In genomic region chr4:152178916-152179705, GRCm38 (mm10) we compare ENCODE assay signal across 8 mouse cellular contexts. TPM values are rescaled to one million over a fixed set of nuclear protein-coding genes. Genes with fewer than 3 reads are reported as not detected.
A peak's percentile ranks its signal among the peaks of the same experiment; 100 is the strongest.
DNase-seq lines count a peak whose midpoint lies in the region; ATAC-seq and TF ChIP-seq lines count a peak whose summit lies in the region.

No protein-coding gene starts in this region.

- WGBS in heart, postnatal 0 days = 40% methylated on average over 16 of the region's 16 CpGs
- 24% methylated on average over 16 of the region's 16 CpGs for WGBS in forebrain, embryonic 13.5 days
- WGBS in liver, embryonic 16.5 days (ENCODE audit: insufficient replicate concordance) = 10% methylated on average over 16 of the region's 16 CpGs

- H3K4me1 ChIP-seq in heart, postnatal 0 days (ENCODE audit: control insufficient read depth, insufficient read depth) = peaks cover 14% of the 10 kb centered on the region
- H3K4me1 ChIP-seq in MEL (ENCODE audit: control insufficient read depth in 1 of 2, insufficient read depth in 2 of 2, low read length in 2 of 2) = peaks cover 6 to 31% of the 10 kb centered on the region in 2 experiments
- peaks cover 14% of the 10 kb centered on the region for H3K4me1 ChIP-seq in forebrain, embryonic 13.5 days
- H3K4me1 ChIP-seq in liver, embryonic 16.5 days (ENCODE audit: control insufficient read depth, low read depth, low read length) = peaks cover 22% of the 10 kb centered on the region

- H3K79me2 ChIP-seq in MEL (ENCODE audit: control insufficient read depth, insufficient read depth, low read length, poor library complexity) = peaks cover 51% of the 10 kb centered on the region

- no peak for DNase-seq in heart, postnatal 0 days (ENCODE audit: low spot score)
- no peak for DNase-seq in heart, adult 11 months
- peak; percentile 68 for DNase-seq in MEL (ENCODE audit: low read depth, low spot score)
- peak; percentile 59 for DNase-seq in thymus, postnatal 0 days (ENCODE audit: low spot score)
- DNase-seq in left cerebral cortex, adult 18-20 months (ENCODE audit: low spot score in 2 of 2) = no peak
- DNase-seq in left cerebral cortex, adult 8-10 months (ENCODE audit: low spot score in 2 of 2) = no peak

- no peak for ATAC-seq in heart, postnatal 0 days (ENCODE audit: insufficient read depth, low read depth)
- no peak for ATAC-seq in forebrain, embryonic 13.5 days
- no peak for ATAC-seq in liver, embryonic 16.5 days (ENCODE audit: low read depth)

- peak overlapping the region; percentile 99 for H3K4me2 ChIP-seq in heart, postnatal 0 days (ENCODE audit: low read depth, low read length)
- H3K4me2 ChIP-seq in forebrain, embryonic 13.5 days = peak overlapping the region; percentile 99
- peak overlapping the region; percentile 94 for H3K4me2 ChIP-seq in liver, embryonic 16.5 days (ENCODE audit: low read depth, low read length)

- TF ChIP-seq EP300 in heart, postnatal 0 days (IDR thresholded peaks at IDR 0.05; ENCODE audit: low read depth) = no peak
- TF ChIP-seq EP300 in MEL (IDR thresholded peaks at IDR 0.05; ENCODE audit: low read depth in 1 of 2, low read length in 2 of 2) = no peak

- no peak for TF ChIP-seq CTCF in heart, postnatal 0 days (IDR thresholded peaks at IDR 0.05; ENCODE audit: low read depth)
- TF ChIP-seq CTCF in MEL (IDR thresholded peaks at IDR 0.05 in 2 of 3, conservative IDR thresholded peaks at IDR 0.05 in 1 of 3; ENCODE audit: control insufficient read depth in 1 of 3, insufficient read depth in 1 of 3, low read depth in 2 of 3, low read length in 3 of 3, poor library complexity in 1 of 3, severe bottlenecking in 1 of 3) = no peak

- peak overlapping the region; percentile 76; the same call in 1 of the 2 replicates for H3K9ac ChIP-seq in heart, postnatal 0 days (replicated peaks; ENCODE audit: low read depth, low read length)
- peak overlapping the region; percentile 71 for H3K9ac ChIP-seq in MEL (ENCODE audit: control insufficient read depth, low read depth, low read length, poor library complexity, severe bottlenecking)
- H3K9ac ChIP-seq in forebrain, embryonic 13.5 days = peak overlapping the region; percentile 82
- peak overlapping the region; percentile 55; the same call in 1 of the 2 replicates for H3K9ac ChIP-seq in liver, embryonic 16.5 days (ENCODE audit: low read depth, low read length)

- H3K27ac ChIP-seq in heart, postnatal 0 days (ENCODE audit: low read depth) = no peak overlapping the region
- H3K27ac ChIP-seq in MEL (ENCODE audit: control insufficient read depth, low read depth, low read length) = peak overlapping the region; percentile 14
- H3K27ac ChIP-seq in forebrain, embryonic 13.5 days = no peak overlapping the region
- no peak overlapping the region for H3K27ac ChIP-seq in liver, embryonic 16.5 days (ENCODE audit: low read length)

- H3K36me3 ChIP-seq in heart, postnatal 0 days (replicated peaks; ENCODE audit: control insufficient read depth, insufficient read depth, low read length) = no peaks in the 10 kb centered on the region
- peaks cover 5 to 22% of the 10 kb centered on the region in 2 experiments; a peak in 3 of 4 replicates for H3K36me3 ChIP-seq in MEL (ENCODE audit: control insufficient read depth in 1 of 2, insufficient read depth in 2 of 2, low read length in 2 of 2)
- H3K36me3 ChIP-seq in forebrain, embryonic 13.5 days (ENCODE audit: poor library complexity, severe bottlenecking) = no peaks in the 10 kb centered on the region
- no peaks in the 10 kb centered on the region for H3K36me3 ChIP-seq in liver, embryonic 16.5 days (ENCODE audit: control insufficient read depth, insufficient read depth)

- peak overlapping the region; percentile 77 for H3K4me3 ChIP-seq in heart, postnatal 0 days (ENCODE audit: low read depth, low read length)
- peak overlapping the region; percentile 71 to 85 for H3K4me3 ChIP-seq in MEL (ENCODE audit: control insufficient read depth in 1 of 2, insufficient read depth in 1 of 2, low read depth in 2 of 2, low read length in 2 of 2)
- peak overlapping the region; percentile 73 for H3K4me3 ChIP-seq in forebrain, embryonic 13.5 days
- H3K4me3 ChIP-seq in liver, embryonic 16.5 days (ENCODE audit: low read depth, low read length) = peak overlapping the region; percentile 73

- H3K27me3 ChIP-seq in heart, postnatal 0 days (ENCODE audit: control insufficient read depth, insufficient read depth, low read length) = no peaks in the 10 kb centered on the region
- no peaks in the 10 kb centered on the region for H3K27me3 ChIP-seq in MEL (ENCODE audit: control insufficient read depth in 1 of 2, insufficient read depth in 2 of 2, low read length in 2 of 2)
- peaks cover 21% of the 10 kb centered on the region for H3K27me3 ChIP-seq in forebrain, embryonic 13.5 days
- H3K27me3 ChIP-seq in liver, embryonic 16.5 days (ENCODE audit: control insufficient read depth, insufficient read depth, low read depth, low read length) = peaks cover 13% of the 10 kb centered on the region

- TF ChIP-seq RAD21 in MEL (IDR thresholded peaks at IDR 0.05; ENCODE audit: low read depth, low read length) = no peak

- no peaks in the 10 kb centered on the region for H3K9me3 ChIP-seq in heart, postnatal 0 days (replicated peaks; ENCODE audit: control insufficient read depth, low read length)
- H3K9me3 ChIP-seq in MEL (replicated peaks; ENCODE audit: insufficient read depth, low read length) = no peaks in the 10 kb centered on the region
- no peaks in the 10 kb centered on the region for H3K9me3 ChIP-seq in forebrain, embryonic 13.5 days (replicated peaks)
- H3K9me3 ChIP-seq in liver, embryonic 16.5 days (replicated peaks; ENCODE audit: control insufficient read depth, low read length) = no peaks in the 10 kb centered on the region

- TF ChIP-seq POLR2A in MEL (IDR thresholded peaks at IDR 0.05; ENCODE audit: control insufficient read depth in 1 of 2, insufficient read depth in 1 of 2, low read depth in 1 of 2, low read length in 2 of 2, poor library complexity in 1 of 2) = no peak

TF ChIP-seq in MEL, 35 proteins besides CTCF, POLR2A, EP300 and RAD21:
- peak; percentile 37 for TF ChIP-seq SIN3A (IDR thresholded peaks at IDR 0.05; ENCODE audit: low read length)
- peak; percentile 43; the same call in 1 of the 2 replicates for TF ChIP-seq CHD1 (IDR thresholded peaks at IDR 0.05; ENCODE audit: low read depth, low read length)
- no peak for TF ChIP-seq ELF1 (IDR thresholded peaks at IDR 0.05; ENCODE audit: low read depth, low read length)
- peak; percentile 67 for TF ChIP-seq MAZ (IDR thresholded peaks at IDR 0.05; ENCODE audit: low read depth, low read length)
- TF ChIP-seq E2F4 (IDR thresholded peaks at IDR 0.05; ENCODE audit: borderline replicate concordance, low read depth, low read length) = no peak
- TF ChIP-seq KAT2A (conservative IDR thresholded peaks at IDR 0.05; ENCODE audit: low read depth, low read length) = no peak
- TF ChIP-seq ETS1 (IDR thresholded peaks at IDR 0.05; ENCODE audit: low read depth, low read length) = no peak
- TF ChIP-seq MYC (IDR thresholded peaks at IDR 0.05; ENCODE audit: low read depth, low read length) = 0 out of 2 replicates have a peak, but pooled peaks have one; percentile 45

RNA-seq across cellular contexts. Expression of gene Acot7, which starts 1.2 kb away (rescaled TPM):
- total RNA-seq in heart, postnatal 0 days (2014; rRNA removed; ENCODE audit: low replicate concordance) = 17.9 and 39.5 TPM in 2 replicates
- polyA plus RNA-seq in heart, postnatal 0 days (2015; fragmentation: Nextera tagmentation; extraction: Ambion mirVana) = 68.8 and 73.5 TPM in 2 replicates
- total RNA-seq in MEL (2012; rRNA removed) = 81.8 and 92.7 TPM in 2 replicates
- 100 to 1,000 TPM in 1 of 2 experiments, not detected in 1; 127 TPM for polyA plus RNA-seq in MEL (2012; ENCODE audit: insufficient read depth in 1 of 2, insufficient read length in 2 of 2, low read depth in 1 of 2, low replicate concordance in 2 of 2, missing spikeins in 1 of 2)
- 126 and 135 TPM in 2 replicates for polyA plus RNA-seq in forebrain, embryonic 13.5 days (2015; fragmentation: Nextera tagmentation; extraction: Ambion mirVana)
- polyA plus RNA-seq in liver, embryonic 16.5 days (2015; fragmentation: Nextera tagmentation; extraction: Ambion mirVana) = 11.9 and 12.0 TPM in 2 replicates
- 65.1 and 98.8 TPM in 2 replicates for polyA plus RNA-seq in thymus, postnatal 0 days (2015; fragmentation: Nextera tagmentation; extraction: Ambion mirVana)
- 100 to 1,000 TPM; 328 to 345 TPM for total RNA-seq in left cerebral cortex, adult 18-20 months (2021)
- 100 to 1,000 TPM; 281 to 320 (median 303) TPM for total RNA-seq in left cerebral cortex, adult 8-10 months (2022)

RNA-seq across cellular contexts. Expression of gene Hes2, which starts 20.4 kb away (rescaled TPM):
- total RNA-seq in heart, postnatal 0 days (2014; rRNA removed; ENCODE audit: low replicate concordance) = not detected in 2 replicates
- not detected in 2 replicates for polyA plus RNA-seq in heart, postnatal 0 days (2015; fragmentation: Nextera tagmentation; extraction: Ambion mirVana)
- 0.20 TPM in 1 of 2 replicates, not detected in the other for total RNA-seq in MEL (2012; rRNA removed)
- polyA plus RNA-seq in MEL (2012; ENCODE audit: insufficient read depth in 1 of 2, insufficient read length in 2 of 2, low read depth in 1 of 2, low replicate concordance in 2 of 2, missing spikeins in 1 of 2) = under 1 TPM in 1 of 2 experiments, not detected in 1; 0.28 TPM
- polyA plus RNA-seq in forebrain, embryonic 13.5 days (2015; fragmentation: Nextera tagmentation; extraction: Ambion mirVana) = not detected in 2 replicates
- not detected in 2 replicates for polyA plus RNA-seq in liver, embryonic 16.5 days (2015; fragmentation: Nextera tagmentation; extraction: Ambion mirVana)
- 0.21 TPM in 1 of 2 replicates, not detected in the other for polyA plus RNA-seq in thymus, postnatal 0 days (2015; fragmentation: Nextera tagmentation; extraction: Ambion mirVana)
- total RNA-seq in left cerebral cortex, adult 18-20 months (2021) = not detected
- not detected for total RNA-seq in left cerebral cortex, adult 8-10 months (2022)

RNA-seq across cellular contexts. Expression of gene Espn, which starts 26.9 kb away (rescaled TPM):
- 0.34 and 0.97 TPM in 2 replicates for total RNA-seq in heart, postnatal 0 days (2014; rRNA removed; ENCODE audit: low replicate concordance)
- 0.69 and 0.87 TPM in 2 replicates for polyA plus RNA-seq in heart, postnatal 0 days (2015; fragmentation: Nextera tagmentation; extraction: Ambion mirVana)
- total RNA-seq in MEL (2012; rRNA removed) = 4.5 and 5.0 TPM in 2 replicates
- polyA plus RNA-seq in MEL (2012; ENCODE audit: insufficient read depth in 1 of 2, insufficient read length in 2 of 2, low read depth in 1 of 2, low replicate concordance in 2 of 2, missing spikeins in 1 of 2) = 10 to 100 TPM in 1 of 2 experiments, not detected in 1; 19.6 TPM
- polyA plus RNA-seq in forebrain, embryonic 13.5 days (2015; fragmentation: Nextera tagmentation; extraction: Ambion mirVana) = 0.10 and 0.13 TPM in 2 replicates
- polyA plus RNA-seq in liver, embryonic 16.5 days (2015; fragmentation: Nextera tagmentation; extraction: Ambion mirVana) = 1.1 and 2.3 TPM in 2 replicates
- polyA plus RNA-seq in thymus, postnatal 0 days (2015; fragmentation: Nextera tagmentation; extraction: Ambion mirVana) = 3.2 and 3.6 TPM in 2 replicates
- total RNA-seq in left cerebral cortex, adult 18-20 months (2021) = 1 to 10 TPM; 3.0 to 3.4 TPM
- 1 to 10 TPM; 2.1 to 3.2 (median 2.6) TPM for total RNA-seq in left cerebral cortex, adult 8-10 months (2022)

Comparison
In these comparisons a context has a peak if more than half of its experiments do, and no peak if none do; other contexts are left out.
1. DNase-seq: peak in MEL (single experiment) and thymus, postnatal 0 days (single experiment); none in heart, postnatal 0 days (single experiment), heart, adult 11 months (single experiment), left cerebral cortex, adult 18-20 months (0 of 2) and left cerebral cortex, adult 8-10 months (0 of 2).
2. Peak in every context shown above with its lines, with median percentiles within 50 percentile points of each other: H3K4me2 ChIP-seq, H3K4me3 ChIP-seq and H3K9ac ChIP-seq.